Mouse (Mus musculus) heart, embryonic 14.5 days (tissue): ENCODE data around the gene Kcnn3. TPM values are rescaled to one million over a fixed set of nuclear protein-coding genes. Genes with fewer than 3 reads are reported as not detected.

Source experiments
- ATAC-seq: fragments of 200-750 bp; cut with Nextera tagmentation; 2 replicates; pipeline ENCODE4 v1.8.0; 2017; ENCODE audit warnings: low read depth, moderate TSS enrichment; ENCODE audit not compliant: insufficient number of reproducible peaks, insufficient read depth, low FRiP score
- H3K27ac ChIP-seq, 2 experiments: fragments of 200-500 bp in 1 of 2; fragments of 300-500 bp in 1 of 2; sonication (generic) in 1 of 2; replicated peaks in 1 of 2; 2 replicates each; pipeline ENCODE4 v1.5.1; 2012 to 2014; ENCODE audit warnings: low read depth in 2 of 2, low read length in 2 of 2, control low read depth in 1 of 2, mild to moderate bottlenecking in 1 of 2, mixed read lengths in 1 of 2; ENCODE audit not compliant: control insufficient read depth in 1 of 2, insufficient read depth in 1 of 2
- H3K27me3 ChIP-seq: fragments of 300-500 bp; sonication (generic); 2 replicates; pipeline ENCODE4 v1.6.1; 2014; ENCODE audit warnings: mild to moderate bottlenecking, low read length, control low read depth; ENCODE audit not compliant: control insufficient read depth, insufficient read depth
- H3K36me3 ChIP-seq: fragments of 300-500 bp; sonication (generic); 2 replicates; pipeline ENCODE4 v1.6.1; 2014; ENCODE audit warnings: mild to moderate bottlenecking, control low read depth, low read length, mixed read lengths; ENCODE audit not compliant: control insufficient read depth, insufficient read depth
- H3K4me1 ChIP-seq, 2 experiments: fragments of 200-500 bp in 1 of 2; fragments of 300-500 bp in 1 of 2; sonication (generic) in 1 of 2; 2 replicates each; pipeline ENCODE4 v1.6.1; 2012 to 2014; ENCODE audit warnings: low read length in 2 of 2, control low read depth in 1 of 2, mixed read lengths in 1 of 2; ENCODE audit not compliant: control insufficient read depth in 2 of 2, insufficient read depth in 2 of 2
- H3K4me2 ChIP-seq: fragments of 300-500 bp; sonication (generic); 2 replicates; pipeline ENCODE4 v1.6.1; 2014; ENCODE audit warnings: mild to moderate bottlenecking, low read length
- H3K4me3 ChIP-seq, 2 experiments: fragments of 200-500 bp in 1 of 2; fragments of 300-500 bp in 1 of 2; sonication (generic) in 1 of 2; 2 replicates each; pipeline ENCODE4 v1.5.1; 2012 to 2014; ENCODE audit warnings: low read length in 2 of 2, mild to moderate bottlenecking in 2 of 2, control low read depth in 1 of 2, low read depth in 1 of 2, moderate library complexity in 1 of 2; ENCODE audit not compliant: control insufficient read depth in 1 of 2, insufficient read depth in 1 of 2
- H3K9ac ChIP-seq: fragments of 300-500 bp; sonication (generic); 2 replicates; pipeline ENCODE4 v1.6.1; 2014; ENCODE audit warnings: mild to moderate bottlenecking, low read length
- H3K9me3 ChIP-seq: fragments of 300-500 bp; sonication (generic); 2 replicates; pipeline ENCODE4 v1.6.1; 2016; ENCODE audit warnings: low read length, control low read depth; ENCODE audit not compliant: control insufficient read depth
- WGBS: fragments of 180-500 bp; shearing (Covaris S2); extraction: QIAGEN DNeasy Blood & Tissue Kit; methylation state at CpG from one replicate; pipeline ENCODE4 v1.1.7; 2014; 5-methylcytosine and 5-hydroxymethylcytosine counted together
- polyA plus RNA-seq: library from polyadenylated mRNA; unstranded; fragments of >200 nt; fragmentation: Nextera tagmentation; extraction: Ambion mirVana; gene quantifications from 2 replicates; pipeline ENCODE4 v1.2.1, GENCODE M21; 2014

The Kcnn3 gene
- polyA plus RNA-seq, 1 experiment from 2014 or later: 3.1 TPM

DNA sequence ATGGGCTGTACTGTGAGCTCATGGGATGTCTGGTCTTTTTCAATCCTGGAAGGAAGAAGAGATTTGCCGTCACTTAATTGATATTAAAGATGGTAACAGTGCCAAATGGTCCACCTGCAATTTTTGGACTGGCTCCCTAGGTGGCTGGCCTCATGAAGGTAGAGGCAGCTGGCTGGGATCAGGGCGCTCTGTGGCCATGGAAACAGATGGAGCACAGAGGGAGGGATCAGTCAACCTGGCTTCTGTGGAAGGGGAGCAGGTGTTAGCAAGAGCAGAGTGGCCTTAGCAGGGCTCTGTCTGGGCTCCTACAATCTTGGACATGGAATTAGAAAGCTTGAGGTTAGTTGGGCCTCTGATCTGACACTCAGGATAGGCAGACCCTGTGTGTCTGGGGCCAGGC is 31.9 kb downstream of the Kcnn3 start:
- H3K27me3 ChIP-seq: no peaks in the 10 kb centered on the region
- no peak overlapping the region for H3K4me3 ChIP-seq
- no peak overlapping the region for H3K4me2 ChIP-seq
- ATAC-seq: no peak
- no peaks in the 10 kb centered on the region for H3K9me3 ChIP-seq
- WGBS: 89% methylated on average over 2 of the region's 2 CpGs
- no peaks in the 10 kb centered on the region; a peak in 1 of 4 replicates for H3K4me1 ChIP-seq
- no peak overlapping the region for H3K9ac ChIP-seq
- H3K36me3 ChIP-seq: no peaks in the 10 kb centered on the region
- no peak overlapping the region for H3K27ac ChIP-seq

DNA sequence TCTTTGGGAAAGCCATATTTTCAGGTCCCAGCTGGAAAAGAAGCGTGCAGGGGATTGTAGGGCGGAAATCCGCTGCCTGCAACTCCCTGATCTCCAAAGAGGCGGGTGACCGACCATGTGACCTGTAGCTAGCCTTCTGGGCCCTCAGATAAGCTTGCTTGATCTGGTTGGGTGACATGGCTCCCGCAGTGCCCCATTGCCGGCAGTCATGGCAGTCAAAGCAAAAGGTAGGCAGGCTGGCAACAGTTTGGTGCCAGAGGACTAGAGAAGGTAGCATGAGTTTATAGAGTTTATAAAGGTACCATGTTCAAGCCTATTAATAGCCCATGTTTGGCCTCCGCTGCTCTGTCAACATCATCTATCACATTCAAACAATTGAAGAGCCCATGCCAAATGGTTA is 33.5 kb downstream of the Kcnn3 start:
- Histone ChIP-seq H3K4me1 (no peaks in the 10 kb centered on the region; a peak in 1 of 4 replicates), H3K27me3 (no peaks in the 10 kb centered on the region), H3K4me2 (no peak overlapping the region), H3K36me3 (no peaks in the 10 kb centered on the region), H3K4me3 (no peak overlapping the region), H3K9me3 (no peaks in the 10 kb centered on the region), H3K27ac (no peak overlapping the region), H3K9ac (no peak overlapping the region)
- 79% methylated on average over 8 of the region's 8 CpGs for WGBS
- ATAC-seq: no peak

DNA sequence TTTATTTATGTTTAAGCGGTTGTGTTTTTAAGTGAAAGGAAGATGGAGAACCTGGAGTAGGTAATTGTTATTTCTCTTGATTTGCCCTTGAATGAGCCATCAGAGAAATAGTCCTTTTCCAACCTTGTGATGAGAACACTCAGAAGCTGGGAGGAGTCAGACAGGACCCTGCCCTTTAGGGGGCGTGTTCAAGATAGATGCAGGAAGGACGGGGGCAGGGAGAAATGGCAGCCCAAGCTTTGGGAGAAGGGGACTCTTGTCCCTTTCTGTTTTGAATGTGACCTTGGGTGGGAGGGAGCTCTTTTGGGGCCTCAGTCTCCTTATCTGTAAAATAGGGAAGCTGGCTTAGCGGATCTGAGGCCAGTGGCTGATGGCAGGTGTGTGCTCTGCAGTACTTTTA is 34.0 kb downstream of the Kcnn3 start:
- 68% methylated on average over 4 of the region's 4 CpGs for WGBS
- no peak for ATAC-seq

DNA sequence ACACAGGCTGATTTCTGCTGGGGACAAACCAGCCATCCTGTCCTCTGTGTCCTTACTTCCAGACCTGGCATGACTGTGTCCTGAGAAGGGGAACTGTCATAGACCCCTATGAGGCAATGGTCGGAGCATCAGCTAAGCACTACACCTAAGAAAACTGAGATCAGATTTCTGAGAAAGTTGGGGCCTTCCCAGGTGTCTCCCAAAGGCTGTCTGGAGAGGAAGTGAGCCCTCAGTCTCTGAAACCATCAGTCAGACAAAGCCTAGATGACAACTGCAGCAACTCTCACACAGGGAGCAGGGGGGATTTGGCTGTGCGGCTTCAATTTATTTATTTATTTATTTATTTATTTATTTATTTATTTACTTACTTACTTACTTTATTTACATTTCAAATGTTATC is 34.6 kb downstream of the Kcnn3 start:
- no peak for ATAC-seq
- WGBS: 98% methylated on average over 2 of the region's 2 CpGs
- H3K9me3 ChIP-seq: no peaks in the 10 kb centered on the region

More for the DNA sequence above, 34.0 kb downstream of the Kcnn3 start:
- Histone ChIP-seq H3K36me3 (no peaks in the 10 kb centered on the region), H3K27me3 (no peaks in the 10 kb centered on the region), H3K4me2 (no peak overlapping the region), H3K9ac (no peak overlapping the region), H3K27ac (no peak overlapping the region), H3K4me1 (no peaks in the 10 kb centered on the region; a peak in 1 of 4 replicates), H3K9me3 (no peaks in the 10 kb centered on the region), H3K4me3 (no peak overlapping the region)

DNA sequence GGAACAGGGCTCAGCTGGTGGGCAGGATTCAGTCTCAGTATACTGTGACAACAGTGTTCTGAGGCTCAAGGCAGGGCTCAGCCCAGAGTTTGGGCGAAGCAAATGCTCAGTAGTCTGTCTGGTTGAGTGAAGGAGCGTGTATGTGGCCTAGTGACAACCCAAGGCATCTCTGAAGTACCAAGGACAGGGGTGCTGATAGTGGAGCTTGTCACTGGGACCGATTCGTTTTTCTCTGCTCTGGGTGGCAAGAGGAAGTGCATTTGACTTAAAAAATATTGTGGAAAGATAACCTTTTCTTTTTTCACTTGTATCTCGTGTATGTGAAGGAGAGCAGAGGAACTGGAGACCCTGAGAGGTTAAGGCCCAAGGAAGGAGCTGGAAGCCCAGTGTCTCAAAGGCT is 37.8 kb downstream of the Kcnn3 start:
- Histone ChIP-seq H3K36me3 (no peaks in the 10 kb centered on the region), H3K27ac (no peak overlapping the region), H3K27me3 (no peaks in the 10 kb centered on the region; the same call in none of the 2 replicates), H3K9me3 (no peaks in the 10 kb centered on the region), H3K4me1 (no peaks in the 10 kb centered on the region; a peak in 1 of 4 replicates), H3K4me2 (no peak overlapping the region), H3K4me3 (no peak overlapping the region), H3K9ac (no peak overlapping the region)
- ATAC-seq: no peak
- 39% methylated on average over 5 of the region's 5 CpGs for WGBS

More for the DNA sequence above, 34.6 kb downstream of the Kcnn3 start:
- H3K9ac ChIP-seq: no peak overlapping the region
- no peak overlapping the region for H3K4me2 ChIP-seq
- H3K4me1 ChIP-seq: no peaks in the 10 kb centered on the region; a peak in 1 of 4 replicates
- H3K36me3 ChIP-seq: no peaks in the 10 kb centered on the region
- no peak overlapping the region for H3K27ac ChIP-seq
- no peak overlapping the region for H3K4me3 ChIP-seq
- H3K27me3 ChIP-seq: no peaks in the 10 kb centered on the region

DNA sequence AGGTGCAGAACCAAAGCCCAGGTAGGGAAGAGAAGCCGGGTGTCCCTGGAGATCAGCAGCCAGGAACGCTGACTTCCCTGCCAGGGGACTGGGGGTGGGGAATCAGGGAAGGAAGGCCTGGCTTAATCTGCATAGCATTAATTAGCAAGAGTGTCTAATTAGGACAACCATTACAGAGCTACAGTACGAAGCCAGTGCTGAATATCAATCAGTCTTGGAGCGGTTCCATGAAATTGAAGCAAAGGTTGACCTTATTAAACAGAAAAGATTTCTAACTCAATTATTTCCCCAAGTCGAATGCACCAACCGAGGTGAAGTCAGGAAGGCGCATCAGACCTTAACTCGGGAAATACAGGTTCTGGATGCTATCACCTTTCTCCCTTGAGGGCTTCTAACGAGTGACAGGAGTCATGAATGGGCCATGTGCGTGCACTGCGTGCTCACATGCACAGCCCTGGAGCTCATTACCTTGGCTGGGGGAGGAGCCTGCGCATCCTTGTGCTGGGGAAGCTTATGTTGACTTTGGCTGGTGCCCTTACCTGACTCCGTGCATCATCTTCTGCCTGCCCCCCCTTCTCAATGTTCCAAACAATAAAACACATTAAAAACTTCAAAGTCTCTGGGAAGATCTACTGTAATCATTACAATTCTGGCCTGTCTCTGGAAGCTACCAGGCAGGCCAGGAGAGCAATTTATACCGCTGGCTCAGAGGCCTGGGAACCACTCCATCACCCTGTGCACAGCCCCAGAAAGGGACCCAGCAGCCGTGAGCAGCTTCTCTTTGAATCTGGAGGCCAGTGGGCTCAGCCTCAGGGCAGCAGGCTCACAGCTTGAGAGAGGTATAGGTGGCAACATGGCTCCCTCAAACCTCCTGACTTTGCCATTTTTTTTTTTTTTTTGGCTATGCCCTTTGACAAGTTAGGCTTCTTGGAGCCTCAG is 39.3 kb downstream of the Kcnn3 start:
- Histone ChIP-seq H3K4me2 (no peak overlapping the region), H3K4me1 (no peaks in the 10 kb centered on the region)
- 74% methylated on average over 15 of the region's 15 CpGs for WGBS

DNA sequence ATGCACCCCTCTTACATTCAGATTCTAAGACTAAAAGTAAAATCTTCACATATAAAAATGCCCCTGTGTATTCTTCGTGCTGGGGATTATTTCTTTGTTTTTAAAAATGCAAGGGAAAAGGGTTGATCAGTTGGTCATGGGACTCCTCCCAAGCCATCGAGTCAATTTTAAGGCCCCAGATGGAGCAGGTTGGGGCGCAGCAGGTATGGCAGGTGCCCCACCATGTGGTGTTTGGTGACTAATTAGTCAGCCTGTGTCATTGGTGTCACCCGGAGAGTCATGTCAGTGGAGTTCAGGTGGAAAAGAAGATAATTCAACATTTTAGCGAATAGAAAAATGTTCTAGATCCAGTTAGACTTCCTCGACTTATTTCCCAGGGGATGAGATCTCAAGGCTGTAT is 41.4 kb downstream of the Kcnn3 start:
- H3K36me3 ChIP-seq: no peaks in the 10 kb centered on the region
- H3K27ac ChIP-seq: no peak overlapping the region
- H3K27me3 ChIP-seq: no peaks in the 10 kb centered on the region; the same call in none of the 2 replicates
- H3K4me1 ChIP-seq: 0 out of 4 replicates have a peak, but pooled peaks cover 0 to 2% of the 10 kb centered on the region in 2 experiments
- H3K4me2 ChIP-seq: no peak overlapping the region
- 89% methylated on average over 6 of the region's 6 CpGs for WGBS
- H3K9me3 ChIP-seq: no peaks in the 10 kb centered on the region
- ATAC-seq: no peak
- H3K9ac ChIP-seq: no peak overlapping the region
- no peak overlapping the region for H3K4me3 ChIP-seq

More for the DNA sequence above, 39.3 kb downstream of the Kcnn3 start:
- no peak for ATAC-seq
- H3K27me3 ChIP-seq: no peaks in the 10 kb centered on the region; the same call in none of the 2 replicates
- no peak overlapping the region for H3K4me3 ChIP-seq
- no peak overlapping the region for H3K27ac ChIP-seq
- no peaks in the 10 kb centered on the region for H3K9me3 ChIP-seq
- H3K9ac ChIP-seq: no peak overlapping the region
- no peaks in the 10 kb centered on the region for H3K36me3 ChIP-seq
